Mouse (Mus musculus) bone marrow macrophage, adult 2 months (primary cell): ENCODE measurements around the gene Muc3a.

Experiments
- CTCF ChIP-seq: IDR thresholded peaks from 2 replicates; pipeline ENCODE4 v1.5.1; 2012; ENCODE audit warnings: low read depth, mild to moderate bottlenecking, low read length, moderate library complexity
- POLR2A ChIP-seq: IDR thresholded peaks from 2 replicates; pipeline ENCODE4 v1.6.1; 2012; ENCODE audit warnings: mild to moderate bottlenecking, low read depth, low read length, borderline replicate concordance

DNA sequence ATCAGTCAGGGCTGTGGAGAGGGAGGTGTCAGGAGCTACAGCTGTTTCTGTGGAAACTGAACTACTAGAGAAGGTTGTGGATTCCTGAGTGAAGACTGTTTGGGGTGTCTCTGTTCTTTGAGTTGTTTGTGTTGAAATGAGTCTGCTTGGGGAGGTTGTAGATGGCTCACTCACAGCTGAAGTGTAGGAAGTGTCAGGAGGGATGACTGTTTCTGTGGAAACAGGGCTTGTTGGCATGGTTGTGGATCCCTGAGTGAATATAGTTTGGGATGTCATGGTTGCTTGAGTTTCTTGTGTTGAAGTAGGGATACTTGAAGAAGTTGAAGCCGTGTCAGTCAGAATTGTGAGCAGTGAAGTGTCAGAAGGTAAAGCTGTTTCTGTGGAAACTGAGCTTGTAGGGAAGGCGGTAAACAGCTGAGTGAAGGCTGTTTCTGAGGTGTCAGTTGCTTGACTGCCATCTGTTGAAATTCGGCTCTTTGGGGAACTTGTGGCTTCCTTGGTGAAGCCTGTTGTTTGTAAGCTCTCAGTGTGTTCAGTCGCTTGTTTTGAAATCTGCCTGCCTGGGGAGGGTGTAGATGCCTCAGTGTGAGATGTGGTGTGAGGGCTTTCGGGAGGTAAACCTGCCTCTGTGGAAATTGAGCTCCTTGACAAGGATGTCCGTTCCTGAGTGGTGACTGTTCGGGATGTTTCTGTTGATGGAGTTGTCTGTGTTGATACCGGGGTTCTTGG, 32.4 kb downstream of the Muc3a start:
- no peak for TF ChIP-seq POLR2A
- TF ChIP-seq CTCF: no peak
